Comparison of ENCODE assay signal across 8 mouse cellular contexts in genomic region chr11:102963855-102964546, GRCm38 (mm10). TPM values are rescaled to one million over a fixed set of nuclear protein-coding genes. Genes with fewer than 3 reads are reported as not detected.
A peak's percentile ranks its signal among the peaks of the same experiment; 100 is the strongest.
DNase-seq lines count a peak whose midpoint lies in the region; ATAC-seq and TF ChIP-seq lines count a peak whose summit lies in the region.

No protein-coding gene starts in this region.

- TF ChIP-seq POLR2A in brain, embryonic 14.5 days (IDR thresholded peaks at IDR 0.05; ENCODE audit: borderline replicate concordance, extremely low read depth, insufficient read depth, insufficient read length, poor library complexity, severe bottlenecking), result no peak

- H3K4me2 ChIP-seq in hindbrain, embryonic 13.5 days, result peak overlapping the region; percentile 46
- peak overlapping the region; percentile 49 for H3K4me2 ChIP-seq in midbrain, embryonic 13.5 days (replicated peaks)

- WGBS in heart, embryonic 10.5 days, result 15% methylated on average over 24 of the region's 24 CpGs
- WGBS in hindbrain, embryonic 13.5 days, result 19% methylated on average over 24 of the region's 24 CpGs
- WGBS in midbrain, embryonic 13.5 days, result 17% methylated on average over 24 of the region's 24 CpGs

- H3K36me3 ChIP-seq in heart, embryonic 10.5 days, result no peaks in the 10 kb centered on the region
- no peaks in the 10 kb centered on the region for H3K36me3 ChIP-seq in hindbrain, embryonic 13.5 days
- H3K36me3 ChIP-seq in midbrain, embryonic 13.5 days, result no peaks in the 10 kb centered on the region

- DNase-seq in heart, embryonic 10.5 days (ENCODE audit: low spot score), result no peak
- DNase-seq in heart, postnatal 14 days, result no peak
- DNase-seq in brain, embryonic 14.5 days (ENCODE audit: low read depth), result peak; percentile 81
- no peak for DNase-seq in ovary, postnatal 36 days (ENCODE audit: low spot score)
- DNase-seq in thymus, postnatal 14 days, result no peak

- peak overlapping the region; percentile 47 for H3K4me3 ChIP-seq in heart, embryonic 10.5 days
- H3K4me3 ChIP-seq in hindbrain, embryonic 13.5 days, result 0 out of 2 replicates have a peak overlapping the region, but pooled peaks have one; percentile 14
- H3K4me3 ChIP-seq in midbrain, embryonic 13.5 days (replicated peaks), result peak overlapping the region; percentile 20

- peak; percentile 58 for ATAC-seq in hindbrain, embryonic 13.5 days (ENCODE audit: low FRiP score)
- peak; percentile 62 for ATAC-seq in midbrain, embryonic 13.5 days
- no peak for ATAC-seq in activated CD4-positive, CD25-positive, alpha-beta regulatory T cell, adult 4 months

- H3K4me1 ChIP-seq in heart, embryonic 10.5 days, result peaks cover 17% of the 10 kb centered on the region
- peaks cover 27% of the 10 kb centered on the region for H3K4me1 ChIP-seq in hindbrain, embryonic 13.5 days (replicated peaks)
- peaks cover 28% of the 10 kb centered on the region for H3K4me1 ChIP-seq in midbrain, embryonic 13.5 days (replicated peaks)

- H3K27me3 ChIP-seq in heart, embryonic 10.5 days (ENCODE audit: insufficient read depth, poor library complexity, severe bottlenecking), result peaks cover 66% of the 10 kb centered on the region
- H3K27me3 ChIP-seq in hindbrain, embryonic 13.5 days, result peaks cover 36% of the 10 kb centered on the region; the same call in 1 of the 2 replicates
- peaks cover 13% of the 10 kb centered on the region; the same call in 1 of the 2 replicates for H3K27me3 ChIP-seq in midbrain, embryonic 13.5 days

- no peaks in the 10 kb centered on the region for H3K9me3 ChIP-seq in heart, embryonic 10.5 days
- no peaks in the 10 kb centered on the region for H3K9me3 ChIP-seq in hindbrain, embryonic 13.5 days
- H3K9me3 ChIP-seq in midbrain, embryonic 13.5 days, result no peaks in the 10 kb centered on the region

- H3K27ac ChIP-seq in heart, embryonic 10.5 days, result peak overlapping the region; percentile 78
- peak overlapping the region; percentile 91 for H3K27ac ChIP-seq in hindbrain, embryonic 13.5 days
- peak overlapping the region; percentile 90 for H3K27ac ChIP-seq in midbrain, embryonic 13.5 days

- TF ChIP-seq CTCF in brain, embryonic 14.5 days (IDR thresholded peaks at IDR 0.05; ENCODE audit: borderline replicate concordance, extremely low read depth, insufficient read depth, insufficient read length), result no peak

- intact Hi-C loops in heart, postnatal 14 days (cut with DNase I), result no loop called here

- H3K9ac ChIP-seq in hindbrain, embryonic 13.5 days, result peak overlapping the region; percentile 56
- peak overlapping the region; percentile 60 for H3K9ac ChIP-seq in midbrain, embryonic 13.5 days (replicated peaks)

RNA-seq across cellular contexts. Expression of gene C1ql1, which starts 17.5 kb away (rescaled TPM):
- polyA plus RNA-seq in heart, embryonic 10.5 days (2016; fragmentation: Nextera tagmentation; extraction: Ambion mirVana), result 0.34 and 0.98 TPM in 2 replicates
- total RNA-seq in heart, postnatal 14 days (2021), result under 1 TPM; 0.19 to 0.20 TPM
- 12.2 and 19.0 TPM in 2 replicates for polyA plus RNA-seq in brain, embryonic 14.5 days (2012; rRNA removed)
- polyA plus RNA-seq in hindbrain, embryonic 13.5 days (2015; fragmentation: Nextera tagmentation; extraction: Ambion mirVana), result 5.2 and 5.7 TPM in 2 replicates
- polyA plus RNA-seq in midbrain, embryonic 13.5 days (2015; fragmentation: Nextera tagmentation; extraction: Ambion mirVana), result 5.7 and 8.2 TPM in 2 replicates
- not detected for polyA plus RNA-seq in activated CD4-positive, CD25-positive, alpha-beta regulatory T cell, adult 4 months (2017; shearing (Covaris generic))

RNA-seq across cellular contexts. Expression of gene Kif18b, which starts 39.1 kb away (rescaled TPM):
- polyA plus RNA-seq in heart, embryonic 10.5 days (2016; fragmentation: Nextera tagmentation; extraction: Ambion mirVana), result 7.7 and 12.1 TPM in 2 replicates
- total RNA-seq in heart, postnatal 14 days (2021), result 1 to 10 TPM; 2.1 to 3.3 TPM
- polyA plus RNA-seq in brain, embryonic 14.5 days (2012; rRNA removed), result 9.3 and 15.9 TPM in 2 replicates
- 2.4 and 2.6 TPM in 2 replicates for polyA plus RNA-seq in hindbrain, embryonic 13.5 days (2015; fragmentation: Nextera tagmentation; extraction: Ambion mirVana)
- 4.3 and 4.9 TPM in 2 replicates for polyA plus RNA-seq in midbrain, embryonic 13.5 days (2015; fragmentation: Nextera tagmentation; extraction: Ambion mirVana)
- 1 to 10 TPM; 1.6 to 1.9 TPM for polyA plus RNA-seq in activated CD4-positive, CD25-positive, alpha-beta regulatory T cell, adult 4 months (2017; shearing (Covaris generic))
